Mouse (Mus musculus) myocyte (in vitro differentiated cells): ENCODE measurements around the gene Fkbp5. TPM values are rescaled to one million over a fixed set of nuclear protein-coding genes. Genes with fewer than 3 reads are reported as not detected.

Experiments
- H3K27me3 ChIP-seq: one replicate; pipeline ENCODE4 v1.6.1; 2011; ENCODE audit not compliant: control insufficient read depth, insufficient read depth, insufficient read length
- H3K36me3 ChIP-seq: one replicate; pipeline ENCODE4 v1.6.1; 2011; ENCODE audit not compliant: control insufficient read depth, insufficient read depth
- H3K4me2 ChIP-seq: one replicate; pipeline ENCODE4 v1.6.1; 2011; ENCODE audit warnings: low read depth, control low read depth
- H3K4me3 ChIP-seq: one replicate; pipeline ENCODE4 v1.5.1; 2011; ENCODE audit warnings: mild to moderate bottlenecking, control low read depth, moderate library complexity
- H3K79me2 ChIP-seq: one replicate; pipeline ENCODE4 v1.6.1; 2011; ENCODE audit not compliant: control insufficient read depth, insufficient read depth
- H3ac ChIP-seq: one replicate; pipeline ENCODE4 v1.6.1; 2011; ENCODE audit not compliant: control insufficient read depth, insufficient read length
- CEBPB ChIP-seq: IDR thresholded peaks from 2 replicates; pipeline ENCODE4 v1.6.1; 2011; ENCODE audit warnings: mild to moderate bottlenecking, moderate library complexity; ENCODE audit not compliant: poor library complexity, insufficient read depth, severe bottlenecking
- E2F4 ChIP-seq: IDR thresholded peaks from one replicate; pipeline ENCODE4 v1.6.1; 2011; ENCODE audit warnings: mild to moderate bottlenecking, control low read depth, moderate library complexity; ENCODE audit not compliant: insufficient read depth
- MAX ChIP-seq: IDR thresholded peaks from one replicate; pipeline ENCODE4 v1.6.1; 2011; ENCODE audit warnings: low read depth, mild to moderate bottlenecking, control low read depth
- MYOD1 ChIP-seq, 3 experiments: IDR thresholded peaks; one replicate each; pipeline ENCODE4 v1.6.1; 2011; ENCODE audit warnings: control low read depth in 2 of 3, low read depth in 2 of 3, mild to moderate bottlenecking in 2 of 3, moderate library complexity in 1 of 3; ENCODE audit not compliant: insufficient read length in 2 of 3, control insufficient read depth in 1 of 3
- MYOG ChIP-seq, 3 experiments: IDR thresholded peaks; one replicate each; pipeline ENCODE4 v1.6.1; 2011; ENCODE audit warnings: control low read depth in 2 of 3, low read depth in 2 of 3, mild to moderate bottlenecking in 2 of 3; ENCODE audit not compliant: insufficient read length in 2 of 3, control insufficient read depth in 1 of 3, insufficient read depth in 1 of 3
- POLR2A ChIP-seq: IDR thresholded peaks from one replicate; pipeline ENCODE4 v1.6.1; 2011; ENCODE audit warnings: low read depth, mild to moderate bottlenecking, control low read depth, moderate library complexity; ENCODE audit not compliant: insufficient read length
- POLR2AphosphoS2 ChIP-seq: IDR thresholded peaks from one replicate; pipeline ENCODE4 v1.6.1; 2011; ENCODE audit warnings: low read depth, control low read depth; ENCODE audit not compliant: insufficient read length
- REST ChIP-seq: IDR thresholded peaks from one replicate; pipeline ENCODE4 v1.6.1; 2011; ENCODE audit warnings: mild to moderate bottlenecking, control low read depth, moderate library complexity; ENCODE audit not compliant: insufficient read depth, insufficient read length
- SRF ChIP-seq: IDR thresholded peaks from one replicate; pipeline ENCODE4 v1.6.1; 2011; ENCODE audit warnings: low read depth; ENCODE audit not compliant: control insufficient read depth, insufficient read length
- TCF12 ChIP-seq: IDR thresholded peaks from one replicate; pipeline ENCODE4 v1.6.1; 2011; ENCODE audit warnings: mild to moderate bottlenecking, control low read depth; ENCODE audit not compliant: poor library complexity, insufficient read depth, severe bottlenecking
- TCF3 ChIP-seq: IDR thresholded peaks from one replicate; pipeline ENCODE4 v1.6.1; 2011; ENCODE audit warnings: low read depth, control low read depth; ENCODE audit not compliant: insufficient read length
- USF1 ChIP-seq: IDR thresholded peaks from one replicate; pipeline ENCODE4 v1.6.1; 2011; ENCODE audit warnings: low read depth, mild to moderate bottlenecking, control low read depth, moderate library complexity
- polyA plus RNA-seq: library from polyadenylated mRNA; unstranded; fragments of >200 nt; fragmentation: generic; extraction: Trizol; gene quantifications from one replicate; pipeline ENCODE4 v1.2.1, GENCODE M21; 2012; ENCODE audit warnings: missing spikeins

Fkbp5 gene
- polyA plus RNA-seq, 1 experiment, result 11.6 TPM

- no peaks in the 10 kb centered on the region for H3K27me3 ChIP-seq
- TF ChIP-seq MYOG (IDR thresholded peaks at IDR 0.05; ENCODE audit: control insufficient read depth in 1 of 3, insufficient read depth in 1 of 3, insufficient read length in 2 of 3, low read depth in 2 of 3) (no peak), TCF3 (no peak), CEBPB (no peak), POLR2AphosphoS2 (no peak), MAX (no peak), USF1 (no peak), REST (no peak), SRF (no peak), MYOD1 (IDR thresholded peaks at IDR 0.05; ENCODE audit: control insufficient read depth in 1 of 3, insufficient read length in 2 of 3, low read depth in 2 of 3) (no peak), TCF12 (no peak), E2F4 (no peak)
- H3K79me2 ChIP-seq, result no peaks in the 10 kb centered on the region
- no peak overlapping the region for H3ac ChIP-seq
- H3K4me2 ChIP-seq, result no peak overlapping the region
- no peak overlapping the region for H3K4me3 ChIP-seq
- no peaks in the 10 kb centered on the region for H3K36me3 ChIP-seq
Observed at GRCm38 (mm10) chr17:28513337-28513736, 4.0 kb downstream of the Fkbp5 start.

- H3K36me3 ChIP-seq, result no peaks in the 10 kb centered on the region
- TF ChIP-seq POLR2AphosphoS2, result no peak
- no peak for TF ChIP-seq TCF12
- TF ChIP-seq TCF3, result no peak
- TF ChIP-seq MAX, result no peak
- TF ChIP-seq SRF, result no peak
- TF ChIP-seq CEBPB, result no peak
- TF ChIP-seq POLR2A, result no peak
- TF ChIP-seq MYOG (IDR thresholded peaks at IDR 0.05; ENCODE audit: control insufficient read depth in 1 of 3, insufficient read depth in 1 of 3, insufficient read length in 2 of 3, low read depth in 2 of 3), result no peak
- TF ChIP-seq REST, result no peak
- no peak for TF ChIP-seq MYOD1 (IDR thresholded peaks at IDR 0.05; ENCODE audit: control insufficient read depth in 1 of 3, insufficient read length in 2 of 3, low read depth in 2 of 3)
- no peak for TF ChIP-seq E2F4
- no peak for TF ChIP-seq USF1
- H3K4me2 ChIP-seq, result no peak overlapping the region
- H3K4me3 ChIP-seq, result no peak overlapping the region
- H3K27me3 ChIP-seq, result no peaks in the 10 kb centered on the region
- no peaks in the 10 kb centered on the region for H3K79me2 ChIP-seq
- H3ac ChIP-seq, result no peak overlapping the region
Observed at GRCm38 (mm10) chr17:28512696-28513095, 4.6 kb downstream of the Fkbp5 start.

GRCm38 (mm10) chr17:28511616-28512541 lies 5.4 kb downstream of the Fkbp5 start:
- Histone ChIP-seq H3K4me3 (no peak overlapping the region), H3K79me2 (no peaks in the 10 kb centered on the region), H3K36me3 (no peaks in the 10 kb centered on the region), H3ac (no peak overlapping the region), H3K27me3 (no peaks in the 10 kb centered on the region), H3K4me2 (no peak overlapping the region)
- TF ChIP-seq MAX, result no peak
- no peak for TF ChIP-seq TCF12
- TF ChIP-seq POLR2A, result no peak
- no peak for TF ChIP-seq CEBPB
- no peak for TF ChIP-seq TCF3
- no peak for TF ChIP-seq SRF
- TF ChIP-seq MYOG (IDR thresholded peaks at IDR 0.05; ENCODE audit: control insufficient read depth in 1 of 3, insufficient read depth in 1 of 3, insufficient read length in 2 of 3, low read depth in 2 of 3), result no peak
- no peak for TF ChIP-seq POLR2AphosphoS2
- TF ChIP-seq MYOD1 (IDR thresholded peaks at IDR 0.05; ENCODE audit: control insufficient read depth in 1 of 3, insufficient read length in 2 of 3, low read depth in 2 of 3), result no peak

- no peak for TF ChIP-seq CEBPB
- TF ChIP-seq TCF3, result no peak
- no peak for TF ChIP-seq POLR2A
- no peak for TF ChIP-seq E2F4
- no peak for TF ChIP-seq MYOG (IDR thresholded peaks at IDR 0.05; ENCODE audit: control insufficient read depth in 1 of 3, insufficient read depth in 1 of 3, insufficient read length in 2 of 3, low read depth in 2 of 3)
- no peak for TF ChIP-seq MAX
- TF ChIP-seq REST, result no peak
- no peak for TF ChIP-seq SRF
- TF ChIP-seq USF1, result no peak
- TF ChIP-seq TCF12, result no peak
- TF ChIP-seq POLR2AphosphoS2, result no peak
- TF ChIP-seq MYOD1 (IDR thresholded peaks at IDR 0.05; ENCODE audit: control insufficient read depth in 1 of 3, insufficient read length in 2 of 3, low read depth in 2 of 3), result no peak
- Histone ChIP-seq H3K4me3 (no peak overlapping the region), H3K4me2 (no peak overlapping the region), H3ac (no peak overlapping the region), H3K27me3 (no peaks in the 10 kb centered on the region), H3K79me2 (no peaks in the 10 kb centered on the region), H3K36me3 (no peaks in the 10 kb centered on the region)
Observed at GRCm38 (mm10) chr17:28510445-28511342, 6.6 kb downstream of the Fkbp5 start.
